Mouse (Mus musculus) granulocyte monocyte progenitor cell, adult 5-6 weeks (primary cell): ENCODE measurements around the gene Riok2. TPM values are rescaled to one million over a fixed set of nuclear protein-coding genes. Genes with fewer than 3 reads are reported as not detected.

Experiments
- total RNA-seq, 2 experiments: library from RNA; stranded (forward) in 1 of 2; stranded (reverse) in 1 of 2; fragments of 200-712, 200-1000 nt in 1 of 2; fragments of >200 nt in 1 of 2; fragmentation: Nextera tagmentation in 1 of 2; gene quantifications; 2 replicates each; pipeline ENCODE4 v1.2.3; 2014 to 2017

Gene Riok2
- total RNA-seq, 2 experiments from 2014 or later = 35.0 to 39.3 TPM

Other genes starting within 250 kb of the Riok2 start
- not detected in 2 replicates for gene Lix1, start 28.4 kb downstream of the Riok2 start, total RNA-seq (2014; fragmentation: Nextera tagmentation)
- gene Lix1, start 28.4 kb downstream of the Riok2 start, total RNA-seq (2017) = not detected in 2 replicates